Mouse (Mus musculus) G1E (cell line): ENCODE data around the gene Kif18b. TPM values are rescaled to one million over a fixed set of nuclear protein-coding genes. Genes with fewer than 3 reads are reported as not detected.
A peak's percentile ranks its signal among the peaks of the same experiment; 100 is the strongest.

ENCODE experiments used
- ATAC-seq: 2 replicates; pipeline ENCODE4 v1.8.0; 2016; ENCODE audit warnings: mild to moderate bottlenecking; ENCODE audit not compliant: insufficient number of reproducible peaks, poor library complexity, low FRiP score, severe bottlenecking; ENCODE audit errors: extremely low read depth
- DNase-seq: peaks from one replicate; pipeline ENCODE4 v3.0.0; 2012; ENCODE audit warnings: low spot score
- H3K27me3 ChIP-seq: 2 replicates; pipeline ENCODE4 v1.6.1; 2012; ENCODE audit warnings: mild to moderate bottlenecking, low read length, inconsistent platforms; ENCODE audit not compliant: insufficient read depth
- H3K36me3 ChIP-seq: replicated peaks from 2 replicates; pipeline ENCODE3; 2012; ENCODE audit warnings: mild to moderate bottlenecking, inconsistent platforms
- H3K4me1 ChIP-seq: 2 replicates; pipeline ENCODE4 v1.6.1; 2012; ENCODE audit warnings: low read depth, low read length, inconsistent platforms, mixed read lengths; ENCODE audit not compliant: insufficient read depth
- H3K4me3 ChIP-seq: 2 replicates; pipeline ENCODE4 v1.5.1; 2012; ENCODE audit warnings: low read depth, mild to moderate bottlenecking, inconsistent platforms, low read length, moderate library complexity, mixed read lengths
- H3K9me3 ChIP-seq: replicated peaks from 2 replicates; pipeline ENCODE4 v1.6.1; 2012; ENCODE audit warnings: inconsistent platforms
- CTCF ChIP-seq: IDR thresholded peaks from 2 replicates; pipeline ENCODE4 v1.5.1; 2012; ENCODE audit warnings: low read depth, low read length, inconsistent platforms, mixed read lengths
- GATA1 ChIP-seq: IDR thresholded peaks from 2 replicates; pipeline ENCODE4 v1.6.1; 2012; ENCODE audit warnings: borderline replicate concordance, low read length, inconsistent platforms, mixed read lengths
- GATA2 ChIP-seq: IDR thresholded peaks from 2 replicates; pipeline ENCODE4 v1.6.1; 2012; ENCODE audit warnings: low read depth, low read length, inconsistent platforms, borderline replicate concordance
- POLR2AphosphoS5 ChIP-seq: IDR thresholded peaks from 2 replicates; pipeline ENCODE4 v1.6.1; 2012; ENCODE audit warnings: low read depth, low read length, inconsistent platforms; ENCODE audit not compliant: insufficient replicate concordance
- TAL1 ChIP-seq: conservative IDR thresholded peaks from 2 replicates; pipeline ENCODE4 v1.6.1; 2012; ENCODE audit warnings: low read depth, low read length, inconsistent platforms, mixed read lengths
- polyA plus RNA-seq: library from polyadenylated mRNA; stranded (reverse); fragments of >175 nt; gene quantifications from 2 replicates; pipeline ENCODE4 v1.2.3, GENCODE M21; 2012
- total RNA-seq, 2 experiments: library from RNA; stranded (forward) in 1 of 2; stranded (reverse) in 1 of 2; fragments of 200-1000 nt in 1 of 2; fragments of >200 nt in 1 of 2; fragmentation: Nextera tagmentation in 1 of 2; gene quantifications; 2 replicates each; pipeline ENCODE4 v1.2.3; 2014 to 2017

Kif18b gene
- total and polyA plus RNA-seq, 3 experiments = 25.5 to 76.2 (median 42.6) TPM

DNA sequence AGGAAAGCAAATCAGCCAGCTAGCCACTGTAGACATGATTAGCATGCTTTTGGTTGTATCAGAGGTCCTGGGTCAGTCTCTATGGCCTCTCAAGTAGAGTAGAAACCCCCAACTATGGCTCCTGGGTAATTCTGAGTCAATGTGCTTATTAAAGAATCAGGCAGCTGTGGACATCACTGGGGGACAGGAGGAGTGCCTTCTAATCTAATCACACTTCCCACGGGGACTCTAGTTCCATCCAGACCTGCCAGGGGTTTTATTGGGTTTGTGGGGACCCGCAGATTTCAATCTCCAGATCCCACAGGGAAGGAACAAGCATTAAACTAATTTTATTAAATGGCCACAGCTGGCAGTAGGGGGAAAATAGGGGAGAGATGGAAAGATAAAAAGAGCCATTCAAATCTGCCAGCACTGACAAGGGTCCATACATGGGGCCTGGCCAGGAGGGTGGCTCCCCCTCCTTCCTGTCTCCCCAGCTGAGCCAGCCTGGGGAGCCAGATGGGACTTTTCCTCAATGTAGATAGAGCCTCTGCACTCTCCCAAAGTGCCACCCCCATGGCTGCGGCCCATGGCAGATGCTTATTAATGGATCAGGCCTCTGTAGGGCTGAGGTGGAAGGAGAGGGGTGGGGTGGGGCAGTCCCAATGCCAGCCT is 12.7 kb upstream of the Kif18b start:
- Histone ChIP-seq H3K9me3 (no peaks in the 10 kb centered on the region), H3K27me3 (peaks cover 82% of the 10 kb centered on the region), H3K4me1 (peaks cover 19% of the 10 kb centered on the region), H3K36me3 (no peaks in the 10 kb centered on the region), H3K4me3 (no peak overlapping the region)
- DNase-seq (no peak), ATAC-seq (no peak)
- TF ChIP-seq CTCF = no peak
- no peak for TF ChIP-seq GATA1
- TF ChIP-seq POLR2AphosphoS5 = no peak
- TF ChIP-seq TAL1 = no peak
- TF ChIP-seq GATA2 = no peak

DNA sequence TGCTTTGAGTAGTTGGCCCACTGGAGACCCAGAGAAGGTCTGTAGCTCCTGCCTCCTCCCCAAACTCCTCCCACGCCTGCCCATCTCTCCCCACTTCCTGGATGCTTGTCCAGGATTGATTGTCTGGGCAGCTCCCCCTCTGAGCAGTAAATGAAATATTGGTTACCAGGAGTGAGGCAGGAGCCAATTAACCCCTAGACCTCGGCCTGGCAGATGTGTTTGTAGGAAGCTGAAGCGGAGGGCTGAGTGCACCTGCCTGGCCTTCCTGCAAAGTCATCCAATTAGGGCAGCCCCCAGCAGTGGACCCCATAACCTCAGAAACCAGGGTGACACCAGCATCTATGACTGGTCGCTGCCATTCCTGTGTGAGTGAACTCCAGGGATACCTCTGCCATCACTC is 11.3 kb upstream of the Kif18b start:
- Histone ChIP-seq H3K4me1 (peaks cover 11% of the 10 kb centered on the region; the same call in 1 of the 2 replicates), H3K27me3 (peaks cover 84% of the 10 kb centered on the region), H3K9me3 (no peaks in the 10 kb centered on the region), H3K36me3 (no peaks in the 10 kb centered on the region), H3K4me3 (no peak overlapping the region)
- ATAC-seq = no peak
- DNase-seq = no peak
- TF ChIP-seq TAL1 = no peak
- no peak for TF ChIP-seq CTCF
- no peak for TF ChIP-seq POLR2AphosphoS5
- no peak for TF ChIP-seq GATA1
- TF ChIP-seq GATA2 = no peak

DNA sequence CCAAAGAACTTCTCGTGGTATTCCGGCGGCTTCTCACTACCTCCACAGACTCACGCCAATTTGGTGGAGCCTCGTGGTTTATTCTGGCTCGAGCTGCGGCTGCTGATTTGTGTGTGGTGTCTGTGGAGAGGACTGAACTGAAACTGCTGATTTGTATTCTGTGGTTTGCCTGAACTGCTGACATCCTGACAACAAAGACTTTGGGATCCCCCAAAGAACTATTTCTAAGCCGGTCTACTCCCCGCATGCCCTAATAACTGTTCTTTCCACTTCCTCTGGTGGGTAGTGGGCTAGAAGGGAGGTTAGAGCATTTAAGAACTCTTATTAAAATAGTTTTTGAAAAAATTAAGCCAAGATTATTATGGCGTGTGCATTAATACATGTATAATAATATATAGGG is 5.7 kb upstream of the Kif18b start:
- ATAC-seq = no peak
- Histone ChIP-seq H3K36me3 (no peaks in the 10 kb centered on the region), H3K4me1 (no peaks in the 10 kb centered on the region; the same call in 1 of the 2 replicates), H3K9me3 (no peaks in the 10 kb centered on the region), H3K4me3 (no peak overlapping the region), H3K27me3 (peaks cover 50% of the 10 kb centered on the region)
- no peak for TF ChIP-seq CTCF
- no peak for TF ChIP-seq GATA1
- TF ChIP-seq POLR2AphosphoS5 = no peak
- no peak for TF ChIP-seq GATA2
- TF ChIP-seq TAL1 = no peak
- no peak for DNase-seq

DNA sequence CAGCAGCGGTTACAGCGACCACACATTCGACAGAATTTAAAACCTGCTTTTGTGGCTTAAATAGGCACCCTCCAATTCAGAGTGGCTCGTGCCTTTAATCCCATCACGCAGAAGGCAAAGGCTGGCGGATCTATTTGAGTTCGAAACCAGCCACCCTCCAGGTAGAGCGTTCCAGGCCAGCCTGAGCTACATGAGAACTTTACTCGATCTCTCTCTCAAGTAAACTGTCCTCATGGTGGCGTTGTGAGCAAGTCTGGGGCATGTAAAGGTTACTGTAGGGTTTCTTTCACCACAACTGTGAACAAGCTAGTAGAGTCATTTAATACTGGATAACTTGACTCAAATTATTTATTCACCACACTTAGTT is 410 bp upstream of the Kif18b start:
- peaks cover 28% of the 10 kb centered on the region for H3K36me3 ChIP-seq
- no peak for ATAC-seq
- peaks cover 24% of the 10 kb centered on the region for H3K4me1 ChIP-seq
- no peak for TF ChIP-seq TAL1
- 0 out of 2 replicates have a peak, but pooled peaks have one; percentile 13 for TF ChIP-seq CTCF
- no peak for TF ChIP-seq GATA1
- no peak for TF ChIP-seq GATA2
- no peak for TF ChIP-seq POLR2AphosphoS5
- DNase-seq = no peak
- peak overlapping the region; percentile 96 for H3K4me3 ChIP-seq
- H3K9me3 ChIP-seq = no peaks in the 10 kb centered on the region
- H3K27me3 ChIP-seq = peaks cover 8% of the 10 kb centered on the region

DNA sequence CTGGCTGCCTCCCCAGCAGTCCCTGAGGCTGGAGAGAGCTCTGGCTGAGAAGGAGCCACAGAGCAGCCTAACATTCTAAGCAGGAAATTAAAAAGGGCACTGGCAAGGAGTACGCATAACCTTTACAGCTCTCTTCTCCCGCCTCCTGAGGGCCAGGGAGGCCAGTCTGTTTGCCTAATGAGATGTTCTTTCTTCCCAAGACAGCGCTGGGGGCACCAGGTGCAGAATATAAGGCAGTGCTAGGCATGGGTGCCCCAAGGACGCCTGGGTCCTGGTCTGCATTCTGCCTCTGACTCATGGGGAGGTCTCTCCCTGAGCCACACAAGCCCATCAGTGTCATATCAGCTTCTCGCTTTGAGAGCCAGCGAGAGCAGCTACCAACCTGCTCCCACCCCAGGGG is 3.4 kb downstream of the Kif18b start:
- ATAC-seq (no peak), DNase-seq (no peak)
- Histone ChIP-seq H3K9me3 (no peaks in the 10 kb centered on the region), H3K36me3 (peaks cover 50% of the 10 kb centered on the region), H3K27me3 (no peaks in the 10 kb centered on the region), H3K4me1 (peaks cover 29% of the 10 kb centered on the region), H3K4me3 (no peak overlapping the region)
- TF ChIP-seq GATA1 (no peak), CTCF (no peak), TAL1 (no peak), POLR2AphosphoS5 (no peak), GATA2 (no peak)

DNA sequence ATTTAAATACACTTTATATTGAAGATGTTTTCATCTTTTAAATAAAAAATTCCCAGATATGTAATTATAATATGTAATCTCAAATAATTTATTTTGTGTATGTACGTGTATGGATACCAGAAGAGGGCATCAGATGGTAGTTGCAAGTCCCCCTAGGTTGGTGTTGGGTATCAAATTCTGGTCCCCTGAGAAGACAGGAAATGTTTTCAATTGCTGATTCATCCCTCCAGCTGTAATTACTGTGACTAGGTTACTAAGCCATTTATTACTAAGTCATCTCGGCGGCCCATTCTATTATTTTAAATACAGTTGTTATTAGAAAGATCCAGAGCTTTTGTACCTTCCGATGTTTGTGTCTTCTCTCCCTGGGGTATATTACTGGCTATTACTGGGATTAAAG is 6.8 kb downstream of the Kif18b start:
- Histone ChIP-seq H3K9me3 (no peaks in the 10 kb centered on the region), H3K36me3 (peaks cover 84% of the 10 kb centered on the region), H3K27me3 (no peaks in the 10 kb centered on the region), H3K4me3 (no peak overlapping the region), H3K4me1 (peaks cover 23% of the 10 kb centered on the region)
- TF ChIP-seq TAL1 (no peak), CTCF (no peak), GATA2 (no peak), GATA1 (no peak), POLR2AphosphoS5 (no peak)
- DNase-seq (no peak), ATAC-seq (no peak)

DNA sequence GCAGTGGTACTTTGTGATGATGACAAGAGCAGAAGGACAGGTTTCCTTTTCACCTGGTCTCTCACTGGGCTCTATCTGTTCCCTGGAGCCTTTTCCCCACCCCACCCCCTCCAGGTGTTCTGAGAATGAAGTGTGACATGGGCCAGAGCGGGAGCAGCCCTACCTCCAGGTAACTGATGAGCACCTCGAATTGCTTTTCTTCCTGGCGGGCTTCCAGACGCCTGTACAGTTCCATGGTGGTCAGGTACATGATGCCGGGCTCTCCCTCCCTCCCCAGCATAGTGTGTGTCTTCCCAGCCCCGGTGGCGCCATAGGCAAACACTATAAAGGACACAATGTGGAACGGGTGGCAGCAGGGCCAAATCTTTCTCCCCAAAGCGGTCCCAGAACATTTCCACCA is 9.5 kb downstream of the Kif18b start:
- Histone ChIP-seq H3K36me3 (peaks cover 82% of the 10 kb centered on the region), H3K27me3 (no peaks in the 10 kb centered on the region), H3K4me3 (no peak overlapping the region), H3K9me3 (no peaks in the 10 kb centered on the region), H3K4me1 (0 out of 2 replicates have a peak, but pooled peaks cover 6% of the 10 kb centered on the region)
- no peak for DNase-seq
- TF ChIP-seq POLR2AphosphoS5 = no peak
- TF ChIP-seq GATA1 = no peak
- TF ChIP-seq CTCF = no peak
- TF ChIP-seq TAL1 = no peak
- no peak for TF ChIP-seq GATA2
- no peak for ATAC-seq
